Comparison of ENCODE assay signal across 8 mouse cellular contexts in genomic region chr3:75164838-75165496, GRCm38 (mm10). TPM values are rescaled to one million over a fixed set of nuclear protein-coding genes. Genes with fewer than 3 reads are reported as not detected.
A peak's percentile ranks its signal among the peaks of the same experiment; 100 is the strongest.
DNase-seq lines count a peak whose midpoint lies in the region; ATAC-seq and TF ChIP-seq lines count a peak whose summit lies in the region.

Gene Zbbx, minus strand, starts transcription at chr3:75165034.

- no peaks in the 10 kb centered on the region for H3K9me3 ChIP-seq in forebrain, embryonic 14.5 days (replicated peaks; ENCODE audit: control insufficient read depth, low read length)
- no peaks in the 10 kb centered on the region for H3K9me3 ChIP-seq in intestine, embryonic 16.5 days (ENCODE audit: control insufficient read depth, low read length)
- no peaks in the 10 kb centered on the region for H3K9me3 ChIP-seq in limb, embryonic 10.5 days (replicated peaks)
- no peaks in the 10 kb centered on the region for H3K9me3 ChIP-seq in midbrain, embryonic 12.5 days

- 14% methylated on average over 20 of the region's 20 CpGs for WGBS in forebrain, embryonic 14.5 days
- 13% methylated on average over 20 of the region's 20 CpGs for WGBS in intestine, embryonic 16.5 days
- 19% methylated on average over 20 of the region's 20 CpGs for WGBS in limb, embryonic 10.5 days
- 15% methylated on average over 20 of the region's 20 CpGs for WGBS in midbrain, embryonic 12.5 days
- WGBS in spleen, adult 2 months: 18% methylated on average over 20 of the region's 20 CpGs

- TF ChIP-seq POLR2A in spleen, adult 2 months (IDR thresholded peaks at IDR 0.05; ENCODE audit: low read depth, low read length): no peak

- peak; percentile 98 for ATAC-seq in forebrain, embryonic 14.5 days
- peak; percentile 95 for ATAC-seq in intestine, embryonic 16.5 days
- peak; percentile 99 for ATAC-seq in midbrain, embryonic 12.5 days (ENCODE audit: low FRiP score, low read depth)

- H3K4me3 ChIP-seq in forebrain, embryonic 14.5 days (ENCODE audit: low read depth, low read length): peak within 1 kb of the TSS; percentile 33
- peak within 1 kb of the TSS; percentile 31 for H3K4me3 ChIP-seq in intestine, embryonic 16.5 days (ENCODE audit: low read length)
- peak within 1 kb of the TSS; percentile 31 for H3K4me3 ChIP-seq in limb, embryonic 10.5 days
- peak within 1 kb of the TSS; percentile 40 for H3K4me3 ChIP-seq in midbrain, embryonic 12.5 days
- no peak within 1 kb of the TSS for H3K4me3 ChIP-seq in spleen, adult 2 months (ENCODE audit: extremely low read depth, insufficient read depth, insufficient read length)

- peak within 1 kb of the TSS; percentile 67 for H3K4me2 ChIP-seq in forebrain, embryonic 14.5 days (ENCODE audit: low read length)
- H3K4me2 ChIP-seq in intestine, embryonic 16.5 days (ENCODE audit: low read depth, low read length): peak within 1 kb of the TSS; percentile 49
- H3K4me2 ChIP-seq in midbrain, embryonic 12.5 days (replicated peaks): peak within 1 kb of the TSS; percentile 74

- TF ChIP-seq CTCF in spleen, adult 2 months (IDR thresholded peaks at IDR 0.05; ENCODE audit: extremely low read depth, insufficient read depth, insufficient read length, insufficient replicate concordance): no peak

- H3K27me3 ChIP-seq in forebrain, embryonic 14.5 days (replicated peaks; ENCODE audit: control insufficient read depth, insufficient read depth, low read length): no peaks in the 10 kb centered on the region
- H3K27me3 ChIP-seq in intestine, embryonic 16.5 days (replicated peaks; ENCODE audit: control insufficient read depth, insufficient read depth, low read length): no peaks in the 10 kb centered on the region
- H3K27me3 ChIP-seq in limb, embryonic 10.5 days (ENCODE audit: low read depth, poor library complexity, severe bottlenecking): no peaks in the 10 kb centered on the region
- no peaks in the 10 kb centered on the region for H3K27me3 ChIP-seq in midbrain, embryonic 12.5 days
- H3K27me3 ChIP-seq in spleen, adult 2 months (ENCODE audit: control insufficient read depth, insufficient read depth, low read length): no peaks in the 10 kb centered on the region

- DNase-seq in urinary bladder, postnatal 25 days (ENCODE audit: low spot score): peak; percentile 12
- DNase-seq in urinary bladder, postnatal 10 days (ENCODE audit: low spot score): no peak
- DNase-seq in forebrain, embryonic 14.5 days (ENCODE audit: low spot score): peak; percentile 90
- DNase-seq in limb, embryonic 10.5 days (ENCODE audit: low spot score): peak; percentile 72
- DNase-seq in spleen, adult 2 months (ENCODE audit: low read depth in 1 of 2, low spot score in 2 of 2): peak; percentile 8 to 18
- no peak for DNase-seq in c-Kit-positive CD71-positive TER-119-positive erythroid progenitor cells, embryonic 14.5 days (ENCODE audit: low spot score)

- H3K36me3 ChIP-seq in forebrain, embryonic 14.5 days (ENCODE audit: control insufficient read depth, insufficient read depth, low read length): no peaks in the 10 kb centered on the region
- no peaks in the 10 kb centered on the region for H3K36me3 ChIP-seq in intestine, embryonic 16.5 days (ENCODE audit: control insufficient read depth, insufficient read depth, low read length)
- H3K36me3 ChIP-seq in limb, embryonic 10.5 days: no peaks in the 10 kb centered on the region
- H3K36me3 ChIP-seq in midbrain, embryonic 12.5 days: no peaks in the 10 kb centered on the region
- no peaks in the 10 kb centered on the region for H3K36me3 ChIP-seq in spleen, adult 2 months (ENCODE audit: control insufficient read depth, insufficient read depth, low read length)

- peak within 1 kb of the TSS; percentile 26; the same call in 1 of the 2 replicates for H3K9ac ChIP-seq in forebrain, embryonic 14.5 days (ENCODE audit: low read length)
- no peak within 1 kb of the TSS for H3K9ac ChIP-seq in intestine, embryonic 16.5 days (ENCODE audit: low read depth, low read length)
- no peak within 1 kb of the TSS for H3K9ac ChIP-seq in midbrain, embryonic 12.5 days (replicated peaks)

- H3K27ac ChIP-seq in forebrain, embryonic 14.5 days (ENCODE audit: low read depth, low read length): no peak within 1 kb of the TSS
- H3K27ac ChIP-seq in intestine, embryonic 16.5 days (ENCODE audit: low read length): no peak within 1 kb of the TSS
- H3K27ac ChIP-seq in limb, embryonic 10.5 days: no peak within 1 kb of the TSS
- H3K27ac ChIP-seq in midbrain, embryonic 12.5 days (replicated peaks): no peak within 1 kb of the TSS
- H3K27ac ChIP-seq in spleen, adult 2 months (ENCODE audit: insufficient read depth, low read length): no peak within 1 kb of the TSS

- H3K4me1 ChIP-seq in forebrain, embryonic 14.5 days (ENCODE audit: control insufficient read depth, insufficient read depth, low read length): no peaks in the 10 kb centered on the region
- no peaks in the 10 kb centered on the region for H3K4me1 ChIP-seq in intestine, embryonic 16.5 days (ENCODE audit: control insufficient read depth, insufficient read depth, low read length)
- H3K4me1 ChIP-seq in limb, embryonic 10.5 days: peaks cover 4% of the 10 kb centered on the region
- H3K4me1 ChIP-seq in midbrain, embryonic 12.5 days: 0 out of 2 replicates have a peak, but pooled peaks cover 6% of the 10 kb centered on the region
- peaks cover 3% of the 10 kb centered on the region; the same call in 1 of the 2 replicates for H3K4me1 ChIP-seq in spleen, adult 2 months (ENCODE audit: control insufficient read depth, insufficient read depth, insufficient read length)

RNA-seq across cellular contexts. Expression of gene Zbbx, which starts in this region (rescaled TPM):
- polyA plus RNA-seq in forebrain, embryonic 14.5 days (2014; fragmentation: Nextera tagmentation; extraction: Ambion mirVana): 0.64 and 0.81 TPM in 2 replicates
- polyA plus RNA-seq in intestine, embryonic 16.5 days (2015; fragmentation: Nextera tagmentation; extraction: Ambion mirVana): 0.20 TPM in 1 of 2 replicates, not detected in the other
- polyA plus RNA-seq in limb, embryonic 10.5 days (2016; fragmentation: Nextera tagmentation; extraction: Ambion mirVana): not detected in 2 replicates
- 0.09 TPM in 1 of 2 replicates, not detected in the other for polyA plus RNA-seq in midbrain, embryonic 12.5 days (2016; fragmentation: Nextera tagmentation; extraction: Ambion mirVana)
- polyA plus RNA-seq in spleen, adult 2 months (2012; rRNA removed): not detected in 2 replicates

Comparison
In these comparisons a context has a peak if more than half of its experiments do, and no peak if none do; other contexts are left out.
1. Peak in DNase-seq, ATAC-seq, H3K4me3 ChIP-seq, H3K9ac ChIP-seq and H3K4me2 ChIP-seq in forebrain, embryonic 14.5 days; RNA of the gene not detected or under 1 TPM.
2. Peak in ATAC-seq, H3K4me3 ChIP-seq and H3K4me2 ChIP-seq in intestine, embryonic 16.5 days; RNA of the gene not detected or under 1 TPM.
3. Peak in DNase-seq and H3K4me3 ChIP-seq in limb, embryonic 10.5 days; RNA of the gene not detected or under 1 TPM.
4. Peak in ATAC-seq, H3K4me3 ChIP-seq and H3K4me2 ChIP-seq in midbrain, embryonic 12.5 days; RNA of the gene not detected or under 1 TPM.
5. Peak in DNase-seq in spleen, adult 2 months; RNA of the gene not detected or under 1 TPM.